Mouse (Mus musculus) layer of hippocampus, postnatal 14 days (tissue): ENCODE results near the gene Taf4. TPM values are rescaled to one million over a fixed set of nuclear protein-coding genes. Genes with fewer than 3 reads are reported as not detected.

Experiments
- DNase-seq, 2 experiments: peaks; one replicate each; pipeline ENCODE4 v3.0.0; 2021 to 2022; ENCODE audit warnings: low spot score in 2 of 2, mixed read lengths in 1 of 2
- total RNA-seq, 2 experiments: library from RNA; stranded (reverse); gene quantifications; 2 replicates each; pipeline ENCODE4 v1.2.3; 2021

Gene Taf4
- total RNA-seq, 2 experiments from 2014 or later, result 17.9 to 18.5 TPM

- no peak for DNase-seq
These were observed 8.4 kb upstream of the Taf4 start for GRCm38 (mm10) chr2:179984830-179985229.

DNA sequence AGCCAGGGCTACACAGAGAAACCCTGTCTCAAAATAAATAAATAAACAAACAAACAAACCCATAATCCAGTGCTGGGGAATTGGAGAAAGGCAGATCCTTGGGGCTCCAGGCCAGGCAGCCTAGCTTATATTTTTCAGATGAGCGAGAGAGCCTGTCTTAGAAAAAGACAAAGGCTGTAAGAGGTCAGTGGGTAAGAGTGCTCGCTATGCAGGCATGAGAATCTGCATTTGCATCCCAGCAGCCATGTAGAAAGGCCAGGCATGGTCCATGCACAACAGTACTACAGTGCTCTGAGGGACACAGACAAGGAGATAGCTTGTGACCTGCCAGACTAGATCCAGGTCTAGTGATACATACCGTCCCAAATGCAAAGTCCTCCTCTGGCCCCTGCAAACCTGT is 6.3 kb upstream of the Taf4 start:
- DNase-seq, result no peak

DNA sequence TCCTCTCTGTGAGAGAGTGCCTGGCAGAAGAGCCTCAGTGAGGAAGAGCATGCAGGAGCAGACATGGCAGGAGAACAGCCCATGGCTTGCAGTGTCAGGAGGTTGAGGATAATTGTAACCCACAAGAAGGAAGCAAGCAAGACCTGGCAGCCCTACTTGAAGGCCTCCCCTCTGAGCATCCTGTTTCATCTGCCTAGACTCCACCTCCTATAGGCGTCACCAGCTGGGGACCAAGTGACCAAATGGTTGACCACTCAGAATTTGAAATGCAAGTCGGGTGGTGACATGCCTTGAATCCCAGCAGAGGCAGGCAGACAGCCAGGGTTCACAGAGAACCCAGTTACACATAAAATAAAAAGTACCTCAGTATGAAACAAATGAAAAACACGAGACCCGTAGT is 4.2 kb upstream of the Taf4 start:
- no peak for DNase-seq

GRCm38 (mm10) chr2:179979836-179980235 is 3.4 kb upstream of the Taf4 start:
- no peak for DNase-seq

- no peak for DNase-seq
These were observed 1.8 kb upstream of the Taf4 start for GRCm38 (mm10) chr2:179978250-179978649.

DNA sequence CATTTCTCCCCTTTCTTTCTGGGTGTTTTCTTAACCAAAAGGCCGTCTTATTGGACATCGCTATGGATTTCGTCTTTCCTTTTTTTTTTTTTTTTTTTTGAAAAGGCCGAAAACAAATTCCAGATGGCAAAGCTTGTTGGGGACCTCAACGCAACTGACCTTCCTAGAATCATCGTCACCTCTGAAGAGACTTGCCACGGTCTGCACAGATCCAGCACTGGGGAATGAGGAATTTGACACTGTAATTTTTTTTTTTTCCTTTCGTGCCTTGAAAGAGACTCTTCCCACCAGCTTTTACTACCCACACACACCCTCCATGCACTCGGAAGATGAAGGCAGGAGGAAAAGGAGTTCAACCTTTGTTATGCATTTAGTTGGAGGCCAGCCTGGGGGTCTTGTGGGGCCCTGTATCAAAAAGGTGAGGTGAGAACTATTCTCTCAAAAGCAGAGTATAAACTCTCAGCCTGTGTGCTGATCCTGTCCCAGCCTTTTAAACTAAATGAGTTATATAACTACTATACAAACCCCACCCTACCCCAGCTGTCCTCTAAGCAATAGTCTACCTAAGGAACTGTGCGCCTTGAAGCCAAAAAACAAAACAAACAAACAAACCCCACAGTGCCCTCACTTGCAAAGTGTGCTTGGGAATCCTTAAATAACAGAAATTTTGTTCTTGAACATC is 1.0 kb upstream of the Taf4 start:
- no peak for DNase-seq

DNA sequence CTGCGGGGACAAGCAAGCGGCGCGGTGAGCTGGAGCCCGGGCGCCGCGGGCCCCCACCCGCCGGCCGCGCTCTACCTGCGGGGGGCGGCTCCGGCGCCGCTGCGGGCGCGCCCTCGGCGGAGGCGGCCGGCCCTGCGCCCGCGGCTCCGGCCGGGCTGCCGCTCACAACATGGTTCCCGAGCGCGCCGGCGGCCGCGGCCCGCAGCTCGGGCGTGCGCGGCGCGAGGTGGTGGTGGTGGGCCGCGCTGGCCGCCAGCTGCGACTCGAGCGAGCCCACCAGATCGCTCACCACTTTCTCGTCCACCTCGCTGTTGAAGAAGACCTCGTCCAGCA is 185 bp downstream of the Taf4 start:
- no peak for DNase-seq

DNA sequence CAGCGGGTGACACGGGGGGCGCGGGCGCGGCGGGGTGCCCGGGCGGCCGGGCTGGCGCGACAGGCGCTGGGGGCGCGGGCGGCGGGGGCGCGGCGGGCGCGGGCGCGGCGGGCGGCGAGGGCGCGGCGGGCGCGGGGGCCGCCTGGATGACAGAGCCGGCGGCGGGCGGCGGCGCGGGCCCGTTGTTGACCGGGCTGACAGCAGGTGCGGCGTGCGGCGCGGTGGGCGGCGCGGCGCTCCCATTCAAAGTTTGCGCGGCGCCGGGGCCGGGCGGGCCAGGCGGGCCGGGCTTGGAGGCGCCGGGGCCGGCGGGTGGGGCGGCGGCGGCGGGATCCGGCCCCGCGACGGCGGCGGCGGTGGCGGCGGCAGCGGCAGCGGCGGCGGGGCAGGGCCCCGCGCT is 595 bp downstream of the Taf4 start:
- DNase-seq, result no peak

GRCm38 (mm10) chr2:179974651-179975471 is 1.6 kb downstream of the Taf4 start:
- DNase-seq, result peak in 1 of 2 experiments; percentile 9

- no peak for DNase-seq
These were observed 2.4 kb downstream of the Taf4 start for GRCm38 (mm10) chr2:179973871-179974628.

GRCm38 (mm10) chr2:179972406-179972805 is 4.0 kb downstream of the Taf4 start:
- no peak for DNase-seq

GRCm38 (mm10) chr2:179971891-179972290 is 4.6 kb downstream of the Taf4 start:
- DNase-seq, result no peak

- no peak for DNase-seq
These were observed 7.3 kb downstream of the Taf4 start for GRCm38 (mm10) chr2:179969137-179969536.

DNA sequence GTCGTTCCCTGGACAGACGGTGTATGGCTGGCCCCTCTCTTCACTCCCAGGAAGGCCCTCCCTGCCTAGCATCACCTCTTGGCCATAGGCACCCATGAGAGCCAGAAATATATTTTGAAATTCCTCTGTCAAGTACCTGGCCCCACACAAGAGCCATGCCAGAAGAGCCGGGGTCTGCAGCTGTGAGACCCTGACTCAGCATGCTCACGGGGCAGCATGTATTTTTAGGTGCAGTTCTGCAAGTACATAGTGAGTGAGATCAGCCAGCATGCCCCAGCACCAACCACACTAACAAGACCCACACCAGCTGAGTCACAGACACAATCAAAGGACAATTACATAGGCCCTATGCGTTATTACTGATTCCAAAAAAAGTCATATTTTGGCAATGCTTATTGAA is 8.8 kb downstream of the Taf4 start:
- DNase-seq, result no peak

DNA sequence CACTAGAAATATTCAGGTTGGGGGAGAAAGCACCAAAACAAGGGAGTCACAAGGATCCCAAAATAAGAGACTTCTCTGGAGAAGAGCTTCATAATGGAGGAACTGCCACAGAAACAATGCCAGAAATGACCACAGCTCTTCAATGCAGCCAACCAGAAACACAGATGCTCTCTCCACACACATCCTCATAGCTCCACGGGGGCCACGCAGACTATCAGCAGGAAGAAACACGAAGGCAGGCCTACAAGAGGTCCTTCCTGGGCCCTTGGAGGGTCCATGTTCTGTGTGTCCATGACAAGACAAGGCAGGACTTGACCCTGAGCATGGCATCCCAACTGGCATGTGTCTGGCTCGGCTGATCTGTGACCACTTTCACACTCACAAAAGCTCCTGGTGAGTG is 15.0 kb downstream of the Taf4 start:
- no peak for DNase-seq

DNA sequence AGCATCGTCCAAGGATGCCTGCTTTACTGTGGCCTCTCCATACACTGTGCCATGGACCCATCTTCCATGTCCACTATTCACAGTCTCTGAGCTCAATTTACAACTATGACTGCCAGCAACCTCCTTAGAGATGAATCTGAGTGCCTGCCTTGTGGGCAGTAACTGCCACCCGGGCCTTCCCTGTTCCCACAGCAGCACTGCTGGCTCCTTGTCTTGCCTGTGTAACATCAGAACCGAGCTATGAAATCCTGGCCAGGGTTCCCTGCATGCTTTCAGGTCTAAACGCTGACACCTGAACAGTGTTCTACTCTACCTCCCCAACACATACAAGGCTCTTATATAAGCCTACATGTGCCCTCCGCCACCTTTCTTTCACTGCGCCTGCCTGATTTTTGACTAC is 16.1 kb downstream of the Taf4 start:
- no peak for DNase-seq

- DNase-seq, result no peak
These were observed 17.1 kb downstream of the Taf4 start for GRCm38 (mm10) chr2:179959391-179959790.

DNA sequence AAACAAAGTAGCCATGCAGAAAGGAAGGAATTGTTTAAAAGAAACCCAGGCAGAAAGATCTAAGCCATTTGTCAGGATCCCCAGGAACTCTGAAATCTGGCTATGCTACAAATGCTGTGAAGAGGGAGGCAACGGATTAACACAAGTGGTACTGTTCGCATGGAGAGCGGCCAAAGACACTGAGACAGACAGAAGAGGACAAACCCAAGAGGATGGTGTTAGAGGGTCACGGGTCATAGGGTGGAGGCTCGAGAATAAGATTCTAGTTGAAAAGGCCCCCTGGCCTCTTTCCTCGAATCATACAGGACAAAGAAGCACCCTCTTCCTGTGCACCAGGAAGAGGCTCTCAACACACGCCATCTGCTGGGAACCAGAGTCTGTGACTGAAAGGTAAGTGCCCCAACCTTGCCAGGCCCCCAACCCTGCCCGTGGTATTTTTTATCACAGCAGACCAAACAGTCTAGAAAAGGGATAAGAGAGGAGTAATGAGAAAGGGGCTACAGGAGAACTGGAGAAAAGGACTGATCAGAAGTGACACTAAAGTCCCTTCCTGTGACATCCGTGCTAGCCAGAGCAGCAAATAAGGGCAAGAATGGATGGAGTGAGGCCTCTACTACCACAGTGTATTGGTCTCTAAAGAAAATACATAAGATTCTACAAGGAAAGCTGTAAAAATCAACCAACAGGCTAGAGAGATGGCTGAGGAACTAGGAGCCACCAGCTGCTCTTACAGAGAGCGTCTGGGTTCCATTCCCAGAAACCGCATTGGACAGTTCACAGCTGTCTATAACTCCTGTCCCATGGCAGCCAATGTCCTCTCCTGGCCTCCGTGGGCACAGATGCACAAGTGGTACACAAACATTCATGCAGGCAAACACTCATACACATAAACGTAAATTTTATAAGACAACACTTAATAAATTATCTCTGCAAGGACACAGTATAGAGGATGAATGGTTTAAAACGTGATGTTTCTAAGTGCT is 24.6 kb downstream of the Taf4 start:
- DNase-seq, result no peak

- DNase-seq, result no peak
These were observed 27.6 kb downstream of the Taf4 start for GRCm38 (mm10) chr2:179948820-179949219.

DNA sequence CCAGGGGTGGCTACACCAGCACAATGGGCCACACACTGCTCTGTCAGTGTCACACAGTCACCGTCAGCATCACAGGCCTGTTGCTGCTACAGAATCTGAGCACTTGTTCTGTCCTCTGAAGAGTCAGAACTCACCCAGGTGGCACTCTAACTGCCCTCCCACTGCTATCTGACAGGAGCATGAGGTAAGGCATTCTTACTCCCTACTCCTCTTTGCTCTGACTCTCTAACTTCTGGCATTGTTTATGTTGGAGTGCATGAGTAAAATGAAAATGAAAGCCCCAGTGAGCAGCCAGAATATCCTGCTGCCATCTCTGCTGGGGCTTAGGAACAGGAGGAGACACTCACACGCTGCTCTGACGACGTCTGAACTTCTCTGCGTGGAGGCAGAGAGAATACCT is 28.8 kb downstream of the Taf4 start:
- DNase-seq, result no peak

DNA sequence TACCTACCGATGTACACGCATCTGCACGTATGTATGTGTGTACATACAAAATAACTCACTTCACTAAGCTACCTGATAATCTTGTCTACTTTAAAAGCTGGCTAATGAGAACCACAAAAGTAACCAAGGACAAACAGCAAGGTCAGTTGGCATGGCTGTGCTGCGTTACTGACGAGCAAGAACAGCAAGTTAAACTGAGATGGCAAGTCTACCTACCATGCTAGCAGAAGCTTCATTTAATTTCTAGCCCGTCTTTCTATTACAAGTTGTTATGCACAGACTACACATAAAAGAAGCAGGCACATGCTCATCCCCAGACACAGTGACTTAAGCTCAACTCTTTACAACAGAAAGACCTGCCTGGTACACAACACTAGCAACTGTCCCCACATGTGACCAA is 29.9 kb downstream of the Taf4 start:
- no peak for DNase-seq
